Mouse (Mus musculus) heart, postnatal 0 days (tissue): Measurements from ENCODE around the gene Kcnip3.

ENCODE experiments used
- CTCF ChIP-seq: IDR thresholded peaks from 2 replicates; pipeline ENCODE4 v1.5.1; 2016; ENCODE audit warnings: antibody characterized with exemption, control low read depth, low read depth
- EP300 ChIP-seq: IDR thresholded peaks from 2 replicates; pipeline ENCODE4 v1.6.1; 2016; ENCODE audit warnings: antibody characterized with exemption, low read depth

- TF ChIP-seq CTCF (no peak), EP300 (no peak)
These were observed 10.5 kb upstream of the Kcnip3 start for GRCm38 (mm10) chr2:127532379-127532778.
